Mouse (Mus musculus) kidney, postnatal 4 days (tissue): ENCODE results near the gene A630095N17Rik.
"Not testable (repeated sequence)": the region's sequence is repeated elsewhere in the genome, so short reads cannot be mapped to it uniquely, and the experiment has no call there.

ENCODE experiments used
- DNase-seq, 2 experiments: peaks; one replicate each; pipeline ENCODE4 v3.0.0; 2021; ENCODE audit warnings: mixed read lengths in 2 of 2

A630095N17Rik gene

DNA sequence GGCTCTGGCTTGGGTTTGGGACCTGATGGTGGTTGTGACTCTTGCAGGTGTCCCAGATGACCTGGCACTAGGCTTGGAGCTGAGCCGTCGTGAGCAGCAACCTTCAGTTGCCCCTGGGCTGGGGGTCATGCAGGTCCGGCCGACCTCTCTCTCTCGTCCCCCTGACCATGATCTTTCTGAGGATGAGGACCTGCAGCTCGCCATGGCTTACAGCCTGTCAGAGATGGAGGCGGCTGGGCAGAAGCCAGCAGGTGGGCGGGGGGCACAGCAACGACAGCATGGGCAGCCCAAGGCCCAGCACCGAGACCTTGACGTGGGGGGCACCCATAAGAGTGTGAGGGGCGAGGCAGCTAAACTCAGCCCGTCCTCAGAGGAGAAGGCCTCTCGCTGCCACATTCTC is 11.5 kb upstream of the A630095N17Rik start:
- no peak for DNase-seq

DNA sequence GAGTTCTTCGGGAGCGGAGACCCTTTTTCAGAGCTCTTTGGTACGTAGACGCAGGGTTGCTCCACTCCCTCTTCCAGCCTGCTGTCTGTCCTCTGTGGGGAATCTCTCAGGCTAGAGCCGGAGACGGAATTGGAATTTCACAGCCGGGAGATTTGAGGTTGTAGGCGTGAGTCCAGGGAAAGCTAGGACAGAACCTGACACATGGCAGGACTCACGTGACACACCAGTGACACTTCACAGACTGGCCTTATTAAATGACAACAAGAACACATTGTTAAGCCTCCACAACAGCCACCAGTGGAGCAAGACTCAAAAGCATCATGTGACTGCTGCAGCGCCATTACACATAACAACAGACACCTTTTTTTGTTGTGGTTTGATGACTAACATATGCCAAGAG is 7.7 kb upstream of the A630095N17Rik start:
- no peak for DNase-seq

DNA sequence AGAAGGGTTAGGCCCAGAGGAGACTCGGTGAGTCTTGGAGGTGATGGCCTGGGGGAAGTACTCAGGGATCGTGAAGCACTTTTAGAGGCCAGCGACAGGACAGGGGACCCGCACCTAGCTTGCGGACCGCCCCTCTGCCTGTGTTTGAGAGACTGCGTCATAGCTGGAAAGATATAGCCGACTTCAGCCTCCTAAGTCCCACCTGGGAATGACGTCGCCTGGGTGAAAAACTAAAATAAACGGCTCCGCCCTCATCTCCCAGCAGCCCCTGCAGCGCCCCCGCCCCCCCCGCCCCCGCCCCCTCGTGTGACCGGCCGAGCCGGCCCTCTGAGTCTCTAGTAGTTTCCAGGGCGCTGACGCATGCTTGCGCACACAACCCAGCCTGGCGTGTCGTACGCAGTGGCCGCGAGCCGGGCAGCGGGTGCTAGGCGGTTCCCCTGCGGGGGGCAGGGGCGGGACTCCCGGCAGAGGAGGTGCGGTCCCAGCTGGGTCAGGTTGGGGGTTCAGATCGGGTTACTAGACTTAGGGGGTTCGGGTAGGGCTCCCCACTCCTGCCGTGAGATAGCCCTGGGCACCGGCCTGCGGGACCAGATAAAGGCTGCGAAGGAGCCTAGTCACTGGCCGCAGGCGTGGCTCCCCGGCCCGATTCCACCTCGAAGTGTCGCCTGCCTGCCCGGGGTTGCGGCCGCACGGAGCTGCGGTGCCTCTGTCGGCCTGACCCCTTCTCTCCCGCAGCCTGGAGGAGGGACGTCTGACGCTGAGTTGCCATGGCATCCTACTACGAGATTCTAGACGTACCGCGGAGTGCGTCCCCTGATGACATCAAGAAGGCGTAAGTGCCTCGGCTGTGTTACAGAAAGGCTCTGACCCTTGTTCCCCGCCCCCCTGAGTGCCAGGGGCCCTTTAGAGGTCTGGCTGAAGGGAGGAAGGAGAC is 4.5 kb upstream of the A630095N17Rik start, which contains the start of gene Dnajb2:
TSS of gene Dnajb2 (plus strand) at position 290 of the 934 bp plus-strand sequence.
- peak; percentile 86 to 92 for DNase-seq

DNA sequence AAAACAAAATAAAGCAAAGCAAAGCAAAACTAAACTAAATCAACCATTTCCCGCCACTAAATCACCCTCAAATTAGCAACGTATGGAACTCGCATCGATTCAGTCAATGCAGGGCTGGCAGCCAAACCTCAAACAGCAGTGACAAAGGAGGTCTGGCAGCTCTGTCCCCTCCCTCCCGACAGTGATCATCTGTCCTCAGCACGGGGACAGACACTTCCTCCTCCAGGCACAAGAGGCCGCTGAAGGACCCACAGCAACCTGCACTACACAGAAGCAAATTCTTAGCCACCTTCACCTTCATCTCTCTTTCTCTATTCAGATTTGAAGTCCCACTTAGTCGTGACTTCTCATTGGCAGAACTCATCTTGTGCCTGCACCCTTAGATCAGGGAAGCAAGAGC is 2.7 kb upstream of the A630095N17Rik start:
- peak; percentile 76 to 82 for DNase-seq

DNA sequence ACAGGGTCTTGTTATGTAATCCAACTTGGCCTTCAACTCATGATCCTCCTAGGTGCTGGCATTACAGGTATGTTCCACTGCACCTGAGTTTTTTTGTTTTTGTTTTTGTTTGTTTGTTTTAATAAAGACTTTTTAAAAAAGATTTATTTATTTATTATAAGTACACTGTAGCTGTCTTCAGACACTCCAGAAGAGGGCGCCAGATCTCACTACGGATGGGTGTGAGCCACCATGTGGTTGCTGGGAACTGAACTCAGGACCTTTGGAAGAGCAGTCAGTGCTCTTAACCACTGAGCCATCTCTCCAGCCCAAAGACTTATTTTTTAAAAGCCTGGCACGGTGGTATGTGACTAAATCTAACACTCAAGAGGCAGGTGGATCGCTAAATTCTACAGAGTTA is 587 bp upstream of the A630095N17Rik start:
- not testable (repeated sequence) for DNase-seq

DNA sequence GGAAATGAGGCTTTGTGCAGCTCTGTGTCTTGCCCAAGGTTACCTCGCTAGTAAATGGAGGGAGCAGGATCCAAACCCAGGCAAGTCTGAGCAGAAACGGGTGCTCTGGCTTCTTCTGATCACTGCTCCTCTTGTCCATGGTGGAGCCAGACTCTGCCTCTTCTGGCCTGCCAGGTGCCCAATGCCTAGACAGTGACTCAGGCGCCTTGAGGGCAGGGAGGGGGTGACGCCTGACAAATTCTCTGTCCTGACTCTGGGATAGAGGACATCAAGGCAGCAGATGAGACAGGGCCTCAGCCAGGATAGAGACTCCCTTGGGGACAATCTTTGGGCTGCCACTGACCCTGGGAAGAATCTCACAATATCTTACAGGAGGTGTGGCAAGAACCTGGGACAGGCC is 678 bp downstream of the A630095N17Rik start:
- no peak for DNase-seq

DNA sequence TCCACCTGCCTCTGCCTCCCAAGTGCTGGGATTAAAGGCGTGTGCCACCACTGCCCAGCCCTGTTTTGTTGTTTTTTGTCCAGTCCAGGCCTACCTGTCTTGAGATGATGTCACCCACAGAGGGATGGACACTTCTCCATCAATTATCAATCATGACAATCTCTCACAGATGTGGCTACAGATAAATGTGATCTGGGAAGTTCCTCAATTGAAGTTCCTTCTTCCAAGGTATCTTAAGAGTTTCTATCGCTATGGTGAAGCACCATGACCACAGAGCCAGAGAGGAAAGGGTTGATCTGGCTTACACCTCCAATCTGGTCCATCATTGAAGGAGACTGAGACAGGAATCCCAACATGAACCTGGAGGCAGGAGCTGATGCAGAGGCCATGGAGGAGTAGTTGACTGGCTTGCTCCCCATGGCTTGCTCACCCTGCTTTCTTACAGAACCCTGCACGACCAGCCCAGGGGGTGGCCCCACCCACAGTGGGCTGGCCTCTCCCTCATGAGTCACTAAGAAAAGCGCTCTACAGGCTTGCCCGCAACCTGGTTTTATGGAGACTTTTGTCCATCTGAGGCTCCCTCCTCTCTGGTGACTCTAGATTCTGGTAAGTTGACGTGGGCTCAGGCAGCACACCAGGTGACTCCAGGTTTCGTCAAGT is 1.4 kb downstream of the A630095N17Rik start:
- no peak for DNase-seq

DNA sequence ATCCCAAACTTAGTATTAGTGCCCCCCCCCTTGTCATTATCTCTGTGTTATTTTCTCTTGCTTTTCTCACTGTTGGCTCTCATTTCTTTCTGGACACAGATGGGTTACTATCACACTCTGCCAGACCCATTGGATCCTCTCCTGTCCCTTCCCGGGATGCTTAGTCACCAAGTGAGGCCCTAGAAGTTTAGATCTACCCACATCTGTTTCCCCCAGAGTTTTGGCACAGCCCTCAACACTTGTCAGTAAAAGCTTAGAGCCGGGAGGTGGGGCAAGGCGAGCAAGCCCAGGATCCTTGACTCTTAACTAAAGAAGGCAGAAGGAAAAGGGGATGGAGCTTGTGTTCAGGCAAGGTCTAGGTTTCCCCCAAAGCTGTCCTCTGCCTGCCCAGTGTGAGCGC is 2.7 kb downstream of the A630095N17Rik start:
- no peak for DNase-seq

DNA sequence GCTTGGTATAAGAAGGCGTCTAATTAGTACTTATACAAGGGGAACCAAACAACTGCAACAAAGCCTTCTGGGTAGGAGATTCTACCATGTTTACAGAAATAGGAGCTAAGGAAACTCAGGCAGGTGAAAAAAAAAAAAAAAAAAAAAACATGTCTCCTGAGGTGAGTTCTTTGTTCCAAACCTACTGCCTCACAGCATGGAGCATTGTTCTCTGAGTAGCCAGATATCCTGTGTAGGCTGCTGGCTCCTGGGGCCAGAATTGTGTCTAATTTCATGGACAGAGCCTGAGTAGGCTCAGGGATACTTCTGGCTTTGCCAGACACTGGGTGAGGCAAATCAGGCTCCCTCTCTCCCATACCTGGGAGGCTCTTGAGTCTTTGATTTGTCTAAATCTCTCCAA is 4.2 kb downstream of the A630095N17Rik start:
- no peak for DNase-seq

DNA sequence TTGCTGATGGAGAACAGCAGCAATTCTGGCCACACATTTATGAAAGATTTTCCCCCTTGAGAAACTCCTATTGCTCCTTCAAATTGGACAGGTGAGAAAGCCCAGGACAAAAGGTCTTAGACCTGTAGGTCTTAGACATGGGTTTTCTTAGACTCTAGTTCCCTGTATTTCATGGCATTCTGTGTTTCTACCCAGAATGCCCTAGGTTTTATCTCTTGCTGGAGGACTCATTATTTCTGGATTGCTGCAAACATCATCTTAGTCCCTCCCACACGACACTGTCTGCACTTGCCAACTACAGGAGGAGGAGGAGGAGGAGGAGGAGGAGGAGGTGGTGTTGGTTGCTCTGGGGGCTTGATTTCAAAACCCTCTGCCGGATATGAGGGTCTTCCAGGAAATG is 5.8 kb downstream of the A630095N17Rik start:
- no peak for DNase-seq

DNA sequence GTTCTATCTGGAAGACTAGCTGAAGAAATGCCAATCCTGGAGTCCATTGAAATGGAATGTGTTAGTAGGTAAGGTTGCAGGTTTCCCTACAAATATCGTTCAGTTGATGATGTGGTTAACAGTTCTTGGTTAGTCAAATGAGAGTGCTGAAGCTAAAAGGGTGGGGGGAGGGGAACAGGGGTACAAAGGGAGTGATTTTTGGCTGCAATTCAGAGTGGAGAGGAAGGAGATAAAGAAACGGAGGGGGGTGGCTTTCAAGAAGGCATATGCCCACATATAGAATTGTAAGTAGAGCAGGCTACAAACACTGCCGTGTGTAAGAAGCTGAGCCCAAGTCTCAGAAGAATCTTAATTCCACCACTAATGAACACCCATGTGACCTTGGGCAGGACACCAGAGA is 6.4 kb downstream of the A630095N17Rik start:
- no peak for DNase-seq

DNA sequence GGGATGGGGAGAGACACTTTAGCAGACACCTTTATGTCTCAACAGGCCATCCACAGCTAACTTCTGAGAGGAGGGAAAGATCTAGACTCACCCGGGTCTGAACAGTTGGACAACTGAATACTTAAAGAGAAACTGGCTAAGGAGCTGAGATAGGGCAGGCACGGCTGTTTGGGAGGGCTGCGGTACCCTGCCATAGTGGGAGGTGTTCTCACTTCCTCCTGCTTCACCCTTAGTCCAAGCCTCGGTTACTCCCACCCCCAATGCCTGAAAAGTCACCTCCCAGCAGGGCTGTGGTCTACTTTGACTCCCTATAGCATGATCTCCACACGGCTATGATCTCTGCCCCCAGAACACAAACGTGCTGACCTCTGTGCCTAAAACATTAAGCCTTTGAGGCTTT is 8.4 kb downstream of the A630095N17Rik start:
- DNase-seq = no peak

DNA sequence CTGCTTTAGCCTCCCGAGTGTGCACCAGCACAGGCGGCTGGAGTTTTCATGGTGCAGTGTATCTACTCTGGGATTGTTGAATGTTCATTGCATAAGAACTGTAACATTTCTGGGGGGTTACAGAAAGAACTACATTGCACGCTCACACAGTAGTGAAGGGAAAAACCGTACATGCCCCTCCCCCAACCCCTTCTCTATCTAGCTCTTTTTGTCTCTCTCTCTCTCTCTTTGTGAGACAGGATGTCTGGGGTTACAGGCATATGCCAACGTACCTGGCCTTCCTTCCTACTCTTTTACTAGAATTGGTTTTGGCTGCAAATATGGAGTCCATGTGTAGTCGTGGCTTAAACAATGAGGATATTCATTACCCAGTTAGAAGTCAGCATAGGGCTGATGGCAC is 9.0 kb downstream of the A630095N17Rik start:
- no peak for DNase-seq

DNA sequence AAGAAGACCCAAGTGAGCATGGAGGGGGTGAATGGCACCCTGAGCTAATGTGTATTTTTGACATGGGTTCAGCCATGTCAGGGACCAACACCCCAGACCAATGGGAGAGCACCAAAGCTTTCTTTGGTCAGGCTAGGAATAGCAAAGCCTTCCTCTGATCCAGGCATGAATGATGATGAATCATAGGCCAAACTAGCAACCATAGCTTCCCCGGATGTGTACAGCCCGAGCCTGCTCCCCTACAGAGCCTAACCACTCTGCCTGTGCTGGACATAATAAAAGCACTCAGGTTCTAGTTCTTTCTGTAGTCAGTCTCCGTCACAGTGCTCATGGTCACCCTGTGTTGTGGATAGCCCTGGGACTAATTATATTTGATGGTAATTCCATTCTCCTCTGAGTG is 10.4 kb downstream of the A630095N17Rik start:
- DNase-seq = no peak

DNA sequence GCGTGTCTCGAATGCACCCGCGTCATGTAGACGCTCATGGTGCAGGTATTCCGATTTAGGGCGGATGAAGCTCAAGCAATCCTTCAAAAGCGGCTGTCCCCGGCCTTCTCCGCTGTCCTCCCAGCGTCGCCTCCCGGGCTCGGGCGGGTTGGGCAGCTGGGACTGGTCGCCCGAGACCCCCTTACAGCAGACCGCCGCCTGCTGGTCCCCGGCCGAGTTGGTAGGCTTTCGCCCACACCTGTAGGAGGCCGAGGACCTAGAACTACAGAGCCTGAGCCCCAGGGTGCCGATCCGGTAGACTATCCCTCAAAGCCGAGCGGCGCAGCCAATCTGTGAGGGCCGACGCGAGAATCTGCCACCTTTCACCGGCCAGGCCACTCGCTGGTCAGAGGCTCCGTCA is 12.4 kb downstream of the A630095N17Rik start, which contains the start of gene Tuba4a:
TSS of gene Tuba4a (minus strand) at position 335 of the 400 bp plus-strand sequence.
- peak; percentile 68 to 79 for DNase-seq

DNA sequence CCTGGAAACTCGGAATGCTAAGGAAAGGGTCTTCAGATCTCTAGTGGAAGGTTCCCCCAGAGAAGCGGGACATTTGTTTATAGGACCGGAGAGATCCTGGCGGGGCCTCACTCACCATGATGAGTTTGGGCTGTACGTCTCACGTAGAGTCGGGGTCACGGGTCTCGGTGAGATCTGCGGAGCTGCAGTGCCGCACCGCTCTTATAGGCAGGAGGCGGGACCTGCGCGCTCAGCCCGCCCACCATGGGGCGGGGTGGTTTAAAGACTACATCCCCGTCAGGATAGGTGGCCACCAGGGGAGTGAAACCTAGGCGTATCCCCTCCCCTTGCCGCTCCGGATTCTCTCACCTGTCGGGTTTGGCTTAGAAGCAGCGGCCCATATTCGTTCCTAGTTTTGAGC is 12.8 kb downstream of the A630095N17Rik start:
- peak; percentile 90 to 93 for DNase-seq

DNA sequence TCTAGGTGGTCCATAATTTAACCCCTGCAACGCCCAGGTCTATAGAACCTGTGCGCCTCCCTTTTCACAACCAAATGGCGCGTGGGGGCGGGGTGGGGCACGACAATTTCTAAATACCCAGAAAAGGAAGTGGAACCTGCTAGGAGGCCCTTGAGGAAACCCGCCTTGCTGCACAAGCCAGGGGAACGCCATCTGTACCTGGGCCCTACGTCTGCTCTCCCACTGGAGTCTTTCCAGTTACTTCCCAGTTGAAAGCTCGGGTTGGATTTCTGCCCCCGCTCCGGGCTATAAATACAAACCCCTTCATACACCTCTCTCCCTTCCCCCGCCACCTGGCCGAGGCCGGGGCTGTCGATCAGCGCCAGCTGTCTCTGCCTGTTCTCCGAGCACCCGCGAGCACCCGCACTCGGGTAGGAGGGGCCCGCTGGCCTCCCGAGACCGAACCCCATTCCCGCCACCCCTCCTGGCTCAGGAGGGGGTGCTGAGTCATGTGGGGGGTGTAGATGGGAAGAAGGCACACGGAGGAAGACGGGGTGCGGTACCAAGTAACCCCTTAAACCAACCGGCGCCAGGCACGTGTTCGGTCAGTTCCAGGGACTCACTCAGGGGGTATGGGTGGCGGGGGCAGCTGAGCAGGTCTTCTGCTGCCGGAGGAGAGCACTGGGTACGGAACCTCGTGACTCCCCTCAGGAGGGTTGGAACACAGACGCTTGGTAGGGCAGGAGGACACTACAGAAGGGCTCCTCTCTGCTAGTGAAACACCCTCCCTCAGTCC is 13.5 kb downstream of the A630095N17Rik start:
- peak; percentile 41 to 45 for DNase-seq

DNA sequence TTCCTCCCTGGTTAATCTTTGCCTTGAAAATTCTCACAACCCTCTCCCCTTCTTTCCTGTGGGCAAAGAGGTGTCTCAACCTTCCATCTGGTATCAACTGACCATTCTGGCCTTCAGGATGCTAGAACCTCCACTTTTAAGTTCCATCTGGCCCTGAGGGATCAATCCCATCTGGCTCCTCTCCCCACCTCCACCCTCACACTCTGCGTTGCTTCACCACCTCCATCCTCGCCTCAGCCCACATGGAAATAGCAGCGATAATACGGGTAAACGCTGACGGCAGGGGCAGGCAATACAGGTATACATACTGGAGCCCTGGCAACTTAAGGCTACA is 14.0 kb downstream of the A630095N17Rik start:
- no peak for DNase-seq

DNA sequence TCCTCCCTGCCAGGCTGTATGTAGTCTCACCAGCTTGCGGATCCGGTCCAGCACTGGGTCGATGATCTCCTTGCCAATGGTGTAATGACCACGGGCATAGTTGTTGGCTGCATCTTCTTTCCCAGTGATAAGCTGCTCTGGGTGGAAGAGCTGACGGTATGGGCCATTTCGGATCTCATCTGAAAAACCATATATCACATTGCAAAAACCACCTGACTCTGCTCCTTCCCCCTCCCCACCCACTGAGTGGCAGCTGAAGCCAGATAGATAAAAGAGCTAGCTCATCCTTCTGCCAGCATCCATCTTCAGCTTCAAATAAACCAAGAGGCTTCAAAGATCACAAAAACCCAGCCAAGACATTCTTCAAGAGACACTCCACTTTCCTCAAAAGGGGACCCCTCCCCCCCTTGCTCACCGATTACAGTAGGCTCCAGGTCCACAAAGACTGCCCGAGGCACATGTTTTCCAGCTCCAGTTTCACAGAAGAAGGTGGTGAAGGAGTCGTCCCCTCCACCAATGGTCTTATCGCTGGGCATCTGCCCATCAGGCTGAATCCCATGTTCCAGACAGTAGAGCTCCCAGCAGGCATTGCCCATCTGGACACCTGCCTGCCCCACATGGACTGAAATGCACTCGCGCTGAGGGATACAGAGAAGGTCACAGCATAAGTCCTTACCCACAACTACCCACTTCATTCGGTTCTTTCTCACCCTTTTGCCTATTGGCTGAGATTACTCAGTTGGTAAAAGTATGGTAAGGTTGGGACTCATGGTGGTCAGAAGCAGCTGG is 14.9 kb downstream of the A630095N17Rik start:
- no peak for DNase-seq

DNA sequence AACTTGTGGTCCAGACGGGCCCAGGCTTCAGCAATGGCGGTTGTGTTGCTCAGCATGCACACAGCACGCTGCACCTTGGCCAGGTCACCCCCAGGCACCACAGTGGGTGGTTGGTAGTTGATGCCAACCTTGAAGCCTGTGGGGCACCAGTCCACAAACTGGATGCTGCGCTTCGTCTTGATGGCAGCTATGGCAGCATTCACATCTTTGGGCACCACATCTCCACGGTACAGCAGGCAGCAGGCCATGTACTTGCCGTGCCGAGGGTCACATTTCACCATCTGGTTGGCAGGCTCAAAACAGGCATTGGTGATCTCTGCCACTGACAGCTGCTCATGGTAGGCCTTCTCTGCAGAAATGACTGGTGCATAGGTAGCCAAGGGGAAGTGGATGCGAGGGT is 16.1 kb downstream of the A630095N17Rik start:
- DNase-seq = no peak

DNA sequence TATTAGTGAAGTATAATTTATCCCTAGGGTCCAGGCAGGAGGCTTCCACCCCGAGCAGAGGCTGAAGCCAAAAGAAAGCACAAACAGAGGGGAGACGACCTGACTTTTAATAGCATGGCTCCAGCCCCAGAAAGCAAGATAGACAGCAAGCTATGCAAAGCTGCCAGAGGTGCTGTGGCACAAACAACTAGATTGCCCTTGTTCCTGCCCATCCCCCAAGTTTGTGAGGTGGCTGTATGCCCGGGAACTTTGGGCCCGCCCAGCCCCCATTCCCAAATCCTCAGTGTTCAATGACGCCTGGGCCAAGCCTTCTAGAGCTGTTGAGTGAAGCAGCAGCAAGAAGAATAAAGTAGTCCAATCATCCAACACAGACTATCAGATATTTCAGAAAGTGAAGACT is 17.0 kb downstream of the A630095N17Rik start:
- peak; percentile 43 to 68 for DNase-seq

DNA sequence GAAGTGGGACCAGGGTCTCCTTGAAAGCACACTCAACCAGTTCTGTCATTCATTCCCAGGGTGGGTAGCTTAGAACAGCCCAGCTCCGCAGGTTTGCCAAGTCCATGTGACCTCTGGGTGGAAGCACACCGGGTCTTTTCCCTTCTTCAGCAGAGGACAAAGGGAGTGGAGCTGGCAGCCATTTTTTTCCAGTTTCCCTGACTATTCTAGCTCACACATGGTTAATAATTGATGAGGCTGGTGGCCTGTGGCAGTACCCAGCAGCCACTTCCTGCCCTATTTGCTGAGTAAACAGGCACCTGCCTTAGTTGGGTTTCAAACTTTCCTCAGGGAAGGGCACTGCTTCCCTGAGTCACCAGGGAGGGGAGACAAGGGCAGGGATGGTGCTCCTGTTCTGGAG is 17.5 kb downstream of the A630095N17Rik start:
- DNase-seq = peak; percentile 59 to 79
